Mouse (Mus musculus) colon, adult 2 months (tissue): ENCODE results near the gene AU041133. TPM values are rescaled to one million over a fixed set of nuclear protein-coding genes. Genes with fewer than 3 reads are reported as not detected.

Experiments
- polyA plus RNA-seq: library from polyadenylated mRNA; depleted of rRNA; stranded (reverse); fragments of >200 nt; gene quantifications from 2 replicates; pipeline ENCODE4 v1.2.3, GENCODE M21; 2012; rRNA removed

The AU041133 gene
- polyA plus RNA-seq: 0.07 and 0.21 TPM in 2 replicates

DNA sequence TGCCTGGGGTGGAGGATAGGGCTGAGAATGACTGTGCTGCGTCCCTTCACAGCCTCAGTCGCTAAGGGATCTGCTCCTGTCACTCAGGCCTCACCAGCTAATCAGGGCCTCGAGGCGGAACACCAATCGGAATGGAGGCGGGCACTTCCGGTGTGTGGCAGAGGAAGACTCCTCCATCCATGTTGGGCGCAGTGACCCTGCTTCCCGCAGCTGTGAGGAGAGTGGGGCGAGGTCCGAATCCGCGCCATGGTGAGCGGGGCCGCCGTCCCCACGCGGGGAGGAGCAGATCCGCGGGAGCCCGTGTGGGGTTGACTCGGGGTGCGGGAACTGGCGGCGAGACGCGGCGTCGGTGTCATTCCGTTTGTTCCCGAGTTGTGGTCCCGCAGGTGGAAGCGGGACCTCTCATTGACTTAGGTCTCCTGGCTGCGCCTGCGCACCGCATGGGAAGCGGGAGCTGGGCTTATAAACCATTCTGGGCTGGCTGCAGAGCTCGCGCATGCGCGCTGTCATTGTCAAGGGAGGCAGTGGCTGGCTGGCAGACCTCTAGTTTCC lies at the start of gene AU041133:
TSS of gene AU041133 (plus strand) at position 164 of the 552 bp plus-strand sequence.

DNA sequence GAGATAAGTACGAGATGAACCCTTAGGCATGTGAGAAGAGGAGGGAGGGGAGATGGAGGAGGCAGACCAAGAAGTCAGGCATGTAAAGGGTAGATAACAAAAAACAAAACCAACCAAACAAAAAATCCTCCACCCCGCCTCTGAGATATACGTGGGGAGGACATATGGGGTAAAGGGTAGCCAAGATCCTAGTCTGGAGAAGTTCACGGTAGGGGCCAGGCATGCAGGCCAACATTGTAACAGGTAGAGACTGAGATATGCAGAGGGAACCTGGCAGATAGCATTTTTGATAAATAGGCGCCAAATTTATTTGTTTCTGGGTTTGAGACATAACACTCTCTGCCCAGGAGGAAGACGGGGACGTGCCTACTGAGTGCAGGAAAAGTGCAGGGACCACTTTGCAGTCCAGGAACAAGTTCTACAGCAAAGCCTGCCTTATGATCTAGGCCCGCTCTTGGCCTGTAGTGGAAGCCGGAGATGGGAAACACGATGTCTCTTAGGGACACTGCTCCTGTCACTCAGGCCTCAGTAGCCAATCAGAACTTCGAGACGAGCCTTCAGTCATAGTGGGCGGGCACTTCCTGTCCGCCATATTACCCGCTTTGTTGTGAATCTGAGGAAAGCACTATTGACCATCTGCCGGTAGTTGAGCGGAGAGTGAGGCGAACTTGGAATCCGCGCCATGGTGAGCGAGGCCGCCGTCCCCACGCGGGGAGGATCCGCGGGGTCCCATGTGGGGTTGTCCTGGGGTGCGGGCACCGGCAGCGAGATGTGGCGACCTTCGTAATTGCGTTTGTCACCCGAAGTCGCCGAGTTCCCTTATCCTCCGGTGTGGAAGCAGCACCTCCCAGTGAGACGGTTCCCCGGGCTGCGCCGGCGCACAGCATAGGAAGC lies 44.8 kb upstream of the AU041133 start, which contains the start of gene BC024063:
TSS of gene BC024063 (plus strand) at position 626 of the 894 bp plus-strand sequence.

Other genes starting within 250 kb of the AU041133 start
- 0.08 TPM in 1 of 2 replicates, not detected in the other for gene Zfp781, start 197.5 kb upstream of the AU041133 start, polyA plus RNA-seq
- 0.71 and 1.5 TPM in 2 replicates for gene Zfp873, start 79.9 kb upstream of the AU041133 start, polyA plus RNA-seq
- gene BC024063, start 44.7 kb upstream of the AU041133 start, polyA plus RNA-seq: 0.07 TPM in 1 of 2 replicates, not detected in the other
- gene Zfp938, start 113.3 kb downstream of the AU041133 start, polyA plus RNA-seq: 0.30 and 0.65 TPM in 2 replicates
- not detected in 2 replicates for gene 4932415D10Rik, start 188.6 kb downstream of the AU041133 start, polyA plus RNA-seq
- gene Gm4924, start 226.2 kb downstream of the AU041133 start, polyA plus RNA-seq: 0.44 TPM in 1 of 2 replicates, not detected in the other